8 mouse cellular contexts compared by ENCODE assay signal in genomic region chr9:107685231-107685981, GRCm38 (mm10). TPM values are rescaled to one million over a fixed set of nuclear protein-coding genes. Genes with fewer than 3 reads are reported as not detected.
DNase-seq lines count a peak whose midpoint lies in the region; ATAC-seq and TF ChIP-seq lines count a peak whose summit lies in the region.

No protein-coding gene starts in this region.

- 43% methylated on average over 17 of the region's 17 CpGs for WGBS in embryonic facial prominence, embryonic 13.5 days
- WGBS in limb, embryonic 13.5 days: 33% methylated on average over 17 of the region's 17 CpGs
- 32% methylated on average over 17 of the region's 17 CpGs for WGBS in midbrain, embryonic 14.5 days

- peak; percentile 45; the same call in 1 of the 2 replicates for ATAC-seq in embryonic facial prominence, embryonic 13.5 days (ENCODE audit: insufficient number of reproducible peaks, insufficient read depth, low FRiP score, low TSS enrichment, low read depth)
- peak; percentile 63; the same call in 1 of the 2 replicates for ATAC-seq in limb, embryonic 13.5 days (ENCODE audit: low FRiP score, low read depth)
- ATAC-seq in midbrain, embryonic 14.5 days (ENCODE audit: low FRiP score, low TSS enrichment): peak; percentile 62; the same call in 1 of the 2 replicates
- ATAC-seq in erythroid progenitor cell, adult 5-6 weeks (replicated peaks; ENCODE audit: low FRiP score, poor library complexity, severe bottlenecking): no peak

- H3K4me3 ChIP-seq in E14TG2a.4 (replicated peaks; ENCODE audit: low read length): no peak overlapping the region
- no peak overlapping the region for H3K4me3 ChIP-seq in embryonic facial prominence, embryonic 13.5 days
- no peak overlapping the region for H3K4me3 ChIP-seq in limb, embryonic 13.5 days
- H3K4me3 ChIP-seq in midbrain, embryonic 14.5 days (replicated peaks; ENCODE audit: low read depth, low read length): no peak overlapping the region

- H3K4me1 ChIP-seq in E14TG2a.4 (replicated peaks; ENCODE audit: low read depth, low read length): peaks cover 55% of the 10 kb centered on the region
- 0 out of 2 replicates have a peak, but pooled peaks cover 3% of the 10 kb centered on the region for H3K4me1 ChIP-seq in embryonic facial prominence, embryonic 13.5 days
- no peaks in the 10 kb centered on the region for H3K4me1 ChIP-seq in limb, embryonic 13.5 days
- H3K4me1 ChIP-seq in midbrain, embryonic 14.5 days (ENCODE audit: control insufficient read depth, insufficient read depth, low read length): no peaks in the 10 kb centered on the region

- H3K9me3 ChIP-seq in E14TG2a.4 (ENCODE audit: low read length): no peaks in the 10 kb centered on the region
- no peaks in the 10 kb centered on the region for H3K9me3 ChIP-seq in embryonic facial prominence, embryonic 13.5 days
- H3K9me3 ChIP-seq in limb, embryonic 13.5 days: no peaks in the 10 kb centered on the region
- H3K9me3 ChIP-seq in midbrain, embryonic 14.5 days (ENCODE audit: control insufficient read depth, low read length): no peaks in the 10 kb centered on the region

- peaks cover 88% of the 10 kb centered on the region for H3K27me3 ChIP-seq in E14TG2a.4 (ENCODE audit: insufficient read depth, low read length)
- H3K27me3 ChIP-seq in embryonic facial prominence, embryonic 13.5 days: no peaks in the 10 kb centered on the region
- no peaks in the 10 kb centered on the region for H3K27me3 ChIP-seq in limb, embryonic 13.5 days
- H3K27me3 ChIP-seq in midbrain, embryonic 14.5 days (ENCODE audit: control insufficient read depth, insufficient read depth, low read length): no peaks in the 10 kb centered on the region

- H3K27ac ChIP-seq in embryonic facial prominence, embryonic 13.5 days: 0 out of 2 replicates have a peak overlapping the region, but pooled peaks have one; percentile 1
- no peak overlapping the region; the same call in 1 of the 2 replicates for H3K27ac ChIP-seq in limb, embryonic 13.5 days
- no peak overlapping the region for H3K27ac ChIP-seq in midbrain, embryonic 14.5 days (replicated peaks; ENCODE audit: low read depth, low read length)

- H3K36me3 ChIP-seq in E14TG2a.4 (ENCODE audit: insufficient read depth, low read length): 0 out of 2 replicates have a peak, but pooled peaks cover 4% of the 10 kb centered on the region
- peaks cover 88% of the 10 kb centered on the region for H3K36me3 ChIP-seq in embryonic facial prominence, embryonic 13.5 days
- peaks cover 87% of the 10 kb centered on the region for H3K36me3 ChIP-seq in limb, embryonic 13.5 days
- H3K36me3 ChIP-seq in midbrain, embryonic 14.5 days (ENCODE audit: control insufficient read depth, insufficient read depth, low read length): peaks cover 82% of the 10 kb centered on the region

- H3K4me2 ChIP-seq in embryonic facial prominence, embryonic 13.5 days: no peak overlapping the region
- no peak overlapping the region for H3K4me2 ChIP-seq in limb, embryonic 13.5 days (replicated peaks)
- no peak overlapping the region for H3K4me2 ChIP-seq in midbrain, embryonic 14.5 days (ENCODE audit: low read length)

- DNase-seq in cerebellum, postnatal 36 days: peak; percentile 24 to 47
- no peak for DNase-seq in cerebellum, adult 11-12 months
- DNase-seq in heart, postnatal 36 days: peak; percentile 66
- peak; percentile 80 for DNase-seq in midbrain, embryonic 14.5 days

- intact Hi-C loops in heart, postnatal 36 days (cut with DNase I): loop anchor here (1.0 to 2.0 kb wide), 2 partner anchors 23 to 53 kb away; no protein-coding TSS in a partner anchor

- TF ChIP-seq CTCF in E14TG2a.4 (conservative IDR thresholded peaks at IDR 0.05; ENCODE audit: low read length): peak; percentile 54

- H3K9ac ChIP-seq in embryonic facial prominence, embryonic 13.5 days: no peak overlapping the region
- no peak overlapping the region for H3K9ac ChIP-seq in limb, embryonic 13.5 days
- no peak overlapping the region for H3K9ac ChIP-seq in midbrain, embryonic 14.5 days (replicated peaks; ENCODE audit: low read length)

RNA-seq across cellular contexts. Expression of gene Gnat1, which starts 5.9 kb away (rescaled TPM):
- polyA plus RNA-seq in embryonic facial prominence, embryonic 13.5 days (2015; fragmentation: Nextera tagmentation; extraction: Ambion mirVana): 1.2 and 2.0 TPM in 2 replicates
- total RNA-seq in heart, postnatal 36 days (2021): not detected
- 0.74 and 1.0 TPM in 2 replicates for polyA plus RNA-seq in limb, embryonic 13.5 days (2015; fragmentation: Nextera tagmentation; extraction: Ambion mirVana)
- polyA plus RNA-seq in midbrain, embryonic 14.5 days (2014; fragmentation: Nextera tagmentation; extraction: Ambion mirVana): 0.97 and 2.0 TPM in 2 replicates
- not detected in 2 replicates for total RNA-seq in erythroid progenitor cell, adult 5-6 weeks (2015; ENCODE audit: low replicate concordance)
- 1.9 TPM in 1 of 2 replicates, not detected in the other for total RNA-seq in erythroid progenitor cell, adult 5-6 weeks (2017; ENCODE audit: low replicate concordance)

RNA-seq across cellular contexts. Expression of gene Slc38a3, which starts 16.1 kb away (rescaled TPM):
- 3.4 and 4.1 TPM in 2 replicates for polyA plus RNA-seq in embryonic facial prominence, embryonic 13.5 days (2015; fragmentation: Nextera tagmentation; extraction: Ambion mirVana)
- 10 to 100 TPM; 66.0 to 80.3 TPM for total RNA-seq in heart, postnatal 36 days (2021)
- 4.3 and 5.3 TPM in 2 replicates for polyA plus RNA-seq in limb, embryonic 13.5 days (2015; fragmentation: Nextera tagmentation; extraction: Ambion mirVana)
- 20.4 and 31.9 TPM in 2 replicates for polyA plus RNA-seq in midbrain, embryonic 14.5 days (2014; fragmentation: Nextera tagmentation; extraction: Ambion mirVana)
- not detected in 2 replicates for total RNA-seq in erythroid progenitor cell, adult 5-6 weeks (2015; ENCODE audit: low replicate concordance)
- not detected in 2 replicates for total RNA-seq in erythroid progenitor cell, adult 5-6 weeks (2017; ENCODE audit: low replicate concordance)

RNA-seq across cellular contexts. Expression of gene Sema3f, which starts 24.9 kb away (rescaled TPM):
- polyA plus RNA-seq in embryonic facial prominence, embryonic 13.5 days (2015; fragmentation: Nextera tagmentation; extraction: Ambion mirVana): 37.7 and 44.0 TPM in 2 replicates
- total RNA-seq in heart, postnatal 36 days (2021): 10 to 100 TPM; 16.0 to 16.9 TPM
- 31.8 and 32.1 TPM in 2 replicates for polyA plus RNA-seq in limb, embryonic 13.5 days (2015; fragmentation: Nextera tagmentation; extraction: Ambion mirVana)
- 34.0 and 37.0 TPM in 2 replicates for polyA plus RNA-seq in midbrain, embryonic 14.5 days (2014; fragmentation: Nextera tagmentation; extraction: Ambion mirVana)
- not detected in 2 replicates for total RNA-seq in erythroid progenitor cell, adult 5-6 weeks (2015; ENCODE audit: low replicate concordance)
- not detected in 2 replicates for total RNA-seq in erythroid progenitor cell, adult 5-6 weeks (2017; ENCODE audit: low replicate concordance)

RNA-seq across cellular contexts. Expression of gene Gnai2, which starts 50.2 kb away (rescaled TPM):
- polyA plus RNA-seq in embryonic facial prominence, embryonic 13.5 days (2015; fragmentation: Nextera tagmentation; extraction: Ambion mirVana): 446 and 470 TPM in 2 replicates
- total RNA-seq in heart, postnatal 36 days (2021): 100 to 1,000 TPM; 248 to 259 TPM
- polyA plus RNA-seq in limb, embryonic 13.5 days (2015; fragmentation: Nextera tagmentation; extraction: Ambion mirVana): 383 and 392 TPM in 2 replicates
- polyA plus RNA-seq in midbrain, embryonic 14.5 days (2014; fragmentation: Nextera tagmentation; extraction: Ambion mirVana): 284 and 326 TPM in 2 replicates
- 382 and 420 TPM in 2 replicates for total RNA-seq in erythroid progenitor cell, adult 5-6 weeks (2015; ENCODE audit: low replicate concordance)
- 334 and 357 TPM in 2 replicates for total RNA-seq in erythroid progenitor cell, adult 5-6 weeks (2017; ENCODE audit: low replicate concordance)
